Mouse (Mus musculus) liver, adult 2 months (tissue): ENCODE measurements at regions not wholly inside any gene's neighbourhood (a gene's known extent, or its start where the extent isn't known, plus 50 kb on each side); places are given as distances from the start of the nearest gene placed in this dataset.
"Not testable (repeated sequence)": the region's sequence is repeated elsewhere in the genome, so short reads cannot be mapped to it uniquely, and the experiment has no call there.

Experiments used
- CTCF ChIP-seq: fragments of 200-500 bp; IDR thresholded peaks from 2 replicates; pipeline ENCODE4 v1.5.1; 2011; ENCODE audit warnings: low read depth, low read length, control low read depth
- POLR2A ChIP-seq: fragments of 200-500 bp; IDR thresholded peaks from 2 replicates; pipeline ENCODE4 v1.6.1; 2011; ENCODE audit warnings: low read length, control low read depth; ENCODE audit not compliant: insufficient read depth; ENCODE audit errors: extremely low read depth

DNA sequence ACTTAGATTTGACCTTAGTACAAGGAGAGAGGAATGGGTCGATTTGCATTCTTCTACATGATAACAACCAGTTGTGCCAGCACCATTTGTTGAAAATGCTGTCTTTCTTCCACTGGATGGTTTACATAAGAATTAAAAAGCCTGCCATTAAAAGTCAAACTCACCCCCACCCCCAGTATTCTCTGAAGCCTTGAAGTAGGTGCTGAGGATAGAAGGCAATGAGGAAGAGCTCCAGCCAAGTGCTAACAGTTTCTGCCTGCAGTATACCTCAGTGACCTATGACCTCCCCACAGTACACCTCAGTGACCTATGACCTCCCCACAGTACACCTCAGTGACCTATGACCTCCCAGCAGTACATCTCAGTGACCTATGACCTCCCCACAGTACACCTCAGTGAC lies 328.4 kb downstream of the Nkx6-1 start:
- TF ChIP-seq CTCF, POLR2A: not testable (repeated sequence)
